Mouse (Mus musculus) bone marrow, adult 2 months (tissue): ENCODE data around the gene Trim63.

Experiments
- CTCF ChIP-seq: fragments of 200-500 bp; IDR thresholded peaks from 2 replicates; pipeline ENCODE4 v1.5.1; 2011; ENCODE audit warnings: low read length, control low read depth; ENCODE audit not compliant: control insufficient read depth, insufficient read depth
- POLR2A ChIP-seq: fragments of 200-500 bp; IDR thresholded peaks from 2 replicates; pipeline ENCODE4 v1.6.1; 2011; ENCODE audit warnings: low read depth, mild to moderate bottlenecking, control low read depth, low read length, borderline replicate concordance; ENCODE audit not compliant: control insufficient read depth

DNA sequence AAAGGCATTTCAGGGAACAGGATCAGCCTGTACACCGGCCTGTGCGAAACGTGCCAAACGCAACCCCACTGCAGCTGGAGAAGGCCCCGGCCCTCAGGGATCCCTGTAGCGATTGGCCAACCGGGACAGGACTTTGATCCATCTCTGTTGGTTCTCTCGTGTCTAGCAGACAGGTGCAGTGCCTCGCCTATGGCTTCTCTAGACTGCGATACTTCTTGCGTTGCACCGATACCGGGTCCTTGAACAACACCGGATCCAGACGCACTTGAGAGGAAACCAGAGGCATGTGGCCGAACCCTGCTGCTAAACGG lies 42.5 kb downstream of the Trim63 start:
- TF ChIP-seq CTCF, result no peak
- TF ChIP-seq POLR2A, result no peak
